Mouse (Mus musculus): ENCODE results near the gene B3galnt1.

DNA sequence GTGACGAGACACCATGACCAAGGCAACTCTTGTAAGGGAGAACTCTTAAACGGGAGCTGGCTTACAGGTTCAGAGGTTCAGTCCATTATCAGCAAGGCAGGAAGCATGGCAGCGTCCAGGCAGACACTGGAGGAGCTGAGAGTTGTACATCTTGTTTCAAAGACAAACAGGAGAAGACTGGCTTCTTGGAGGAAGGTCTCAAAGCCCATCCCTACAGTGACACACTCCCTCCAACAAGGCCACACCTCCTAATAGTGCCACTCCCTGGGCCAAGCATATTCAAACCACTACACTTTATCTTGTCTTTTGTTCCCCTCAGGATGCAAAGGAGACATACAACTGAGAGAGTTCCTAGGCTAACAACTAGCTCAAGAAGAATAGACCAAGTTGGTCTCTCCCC is 2.6 kb downstream of the B3galnt1 start:
- TF ChIP-seq CTCF (IDR thresholded peaks at IDR 0.05; ENCODE audit: borderline replicate concordance, control insufficient read depth, extremely low read depth, insufficient read depth, low read length, poor library complexity): no peak
- TF ChIP-seq POLR2A (IDR thresholded peaks at IDR 0.05; ENCODE audit: control insufficient read depth, extremely low read depth, insufficient read depth, low read length, poor library complexity): no peak

Measured in thymus, adult 2 months (tissue).